Mouse (Mus musculus) frontal cortex, adult 2 months (tissue): ENCODE measurements around the gene Srgap2. TPM values are rescaled to one million over a fixed set of nuclear protein-coding genes. Genes with fewer than 3 reads are reported as not detected.
"Not testable (repeated sequence)": the region's sequence is repeated elsewhere in the genome, so short reads cannot be mapped to it uniquely, and the experiment has no call there.

Experiments used
- DNase-seq, 2 experiments: peaks; one replicate each; pipeline ENCODE4 v3.0.0; 2022; ENCODE audit warnings: low spot score in 1 of 2; ENCODE audit errors: extremely low spot score in 1 of 2
- polyA plus RNA-seq: library from polyadenylated mRNA; depleted of rRNA; stranded (reverse); fragments of >200 nt; gene quantifications from 2 replicates; pipeline ENCODE4 v1.2.3, GENCODE M21; 2012; rRNA removed

Srgap2 gene
- polyA plus RNA-seq, 1 experiment, result 48.4 TPM

DNA sequence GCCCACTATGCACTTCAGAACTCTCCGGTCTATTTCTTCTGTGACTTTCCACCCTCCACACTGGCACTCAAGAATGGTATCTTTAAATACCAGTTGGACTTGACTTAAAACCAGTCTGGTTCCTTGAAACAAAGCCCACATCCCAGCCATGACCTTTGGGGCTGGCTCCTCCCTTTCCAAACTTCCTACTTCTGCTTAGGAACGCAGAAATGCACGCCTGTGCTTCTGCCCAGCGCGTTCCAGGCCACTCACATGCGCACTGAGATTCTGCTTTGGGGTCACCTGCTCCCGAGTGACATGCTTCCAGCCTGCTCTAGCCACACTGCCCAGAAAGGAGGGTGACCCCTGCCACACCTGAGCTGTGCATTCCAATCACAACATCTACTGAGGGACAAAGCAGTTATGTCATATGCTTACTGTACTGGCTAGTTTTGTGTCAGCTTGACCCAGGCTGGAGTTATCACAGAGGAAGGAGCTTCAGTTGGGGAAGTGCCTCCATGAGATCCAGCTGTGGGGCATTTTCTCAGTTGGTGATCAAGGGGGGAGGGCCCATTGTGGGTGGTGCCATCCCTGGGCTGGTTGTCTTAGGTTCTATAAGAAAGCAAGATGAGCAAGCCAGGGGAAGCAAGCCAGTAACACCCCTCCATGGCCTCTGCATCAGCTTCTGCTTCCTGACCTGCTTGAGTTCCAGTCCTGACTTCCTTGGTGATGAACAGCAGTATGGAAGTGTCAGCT is 274.5 kb downstream of the Srgap2 start:
- not testable (repeated sequence) for DNase-seq

DNA sequence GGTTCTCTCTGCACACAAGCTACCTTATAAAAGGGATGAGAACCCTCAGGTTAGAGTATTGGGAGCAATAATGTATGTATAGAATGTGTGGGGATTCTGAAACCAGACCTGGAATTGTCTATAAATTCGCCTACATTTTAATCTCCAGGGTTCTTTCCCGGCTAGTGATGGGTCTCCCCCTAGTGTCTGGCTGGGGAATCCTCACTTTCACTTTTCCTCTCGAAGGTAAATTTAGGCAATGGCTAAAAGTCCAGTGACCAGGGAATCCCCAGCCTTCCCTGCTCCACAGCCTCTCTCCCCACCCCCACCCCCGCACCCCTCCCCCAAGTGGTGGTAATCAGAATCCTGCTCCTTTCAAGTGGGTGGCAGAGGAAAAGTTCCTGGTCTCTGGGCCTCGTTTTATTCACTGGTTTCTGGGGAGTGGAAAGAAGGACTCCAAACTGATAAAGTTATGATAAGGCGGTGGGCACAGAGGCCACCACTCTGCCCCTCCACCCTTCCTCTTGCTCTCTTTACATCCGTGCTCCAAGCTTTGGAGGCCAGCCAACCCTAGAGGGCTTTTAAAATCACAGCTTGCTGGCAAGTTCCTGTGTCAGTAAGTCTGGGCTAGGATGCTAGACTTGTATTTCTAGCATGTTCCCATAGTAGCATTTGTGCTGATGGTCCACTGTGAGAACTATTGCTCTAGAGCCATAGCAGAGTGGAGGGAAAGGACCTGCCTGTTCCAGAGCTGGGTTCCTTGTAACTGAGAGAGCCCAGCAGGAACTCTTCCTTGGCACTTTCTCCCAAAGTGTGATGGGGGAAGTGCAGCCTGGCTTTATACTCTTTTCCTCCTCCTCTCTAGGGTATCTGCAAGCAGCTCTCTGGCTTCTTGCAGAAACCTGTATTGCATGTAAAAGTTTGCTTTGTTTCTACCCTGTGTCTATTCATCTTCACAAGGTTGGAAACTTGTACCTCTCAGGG is 280.4 kb downstream of the Srgap2 start:
- DNase-seq, result peak in 1 of 2 experiments; percentile 79

DNA sequence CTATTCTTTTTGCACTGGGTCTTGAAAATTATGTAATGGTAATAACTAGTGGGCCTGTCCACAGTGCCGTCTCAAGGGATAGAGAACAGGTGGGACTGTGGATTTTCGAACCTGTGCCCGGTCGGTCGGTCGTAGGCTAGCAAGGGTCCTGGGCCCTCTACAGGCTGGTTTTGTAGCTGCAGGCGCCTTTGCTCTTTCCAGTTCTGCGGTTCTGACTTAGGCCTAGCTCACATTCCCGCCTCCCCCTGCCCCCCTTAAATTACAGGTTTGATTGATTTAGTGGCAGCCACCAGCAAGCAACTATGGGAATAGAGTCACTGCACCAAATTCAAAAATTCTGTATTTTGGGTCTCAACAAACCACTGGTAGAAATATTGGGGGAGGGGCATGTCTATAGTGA is 281.2 kb downstream of the Srgap2 start:
- peak in 1 of 2 experiments; percentile 64 for DNase-seq

DNA sequence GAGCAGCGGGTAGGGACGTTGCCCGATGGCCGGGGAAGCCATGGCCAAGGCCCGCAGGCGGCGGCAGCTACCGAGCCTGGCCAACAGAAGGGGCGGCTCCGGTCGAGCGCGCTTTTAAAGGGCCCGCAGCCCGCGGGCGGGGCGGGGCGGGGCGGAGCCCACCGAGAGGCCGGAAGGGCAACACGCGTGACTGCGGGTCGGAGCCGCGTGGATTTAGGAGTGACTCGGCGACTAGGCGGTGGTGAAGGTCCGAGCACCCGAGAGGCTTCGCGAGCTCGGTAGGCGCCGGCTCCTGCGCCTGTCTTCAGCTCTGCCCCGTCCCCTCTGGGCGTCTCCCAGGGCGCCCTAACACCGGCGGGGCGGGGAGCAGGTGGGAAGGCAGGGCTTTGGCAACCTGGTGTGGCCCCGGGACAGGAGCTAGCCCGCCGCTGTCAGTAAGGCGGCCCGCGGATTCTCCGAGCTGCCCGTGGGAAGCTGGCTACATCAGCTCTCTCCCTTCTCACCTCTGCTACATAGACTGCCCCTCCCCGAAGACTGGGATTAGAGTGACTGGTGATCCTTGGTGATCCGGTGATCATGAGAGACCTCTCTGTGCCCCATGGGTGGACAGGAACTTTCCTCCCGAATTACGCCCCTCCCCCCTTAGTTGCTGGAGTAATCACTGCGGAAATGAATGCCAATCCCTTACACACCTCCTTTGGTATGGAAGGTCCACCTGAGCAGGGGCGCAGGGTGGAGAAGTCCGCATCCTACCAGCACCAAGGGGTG is 281.9 kb downstream of the Srgap2 start, which contains the start of gene Rassf5:
Gene Rassf5 (minus strand): TSS at position 170 of the 768 bp plus-strand sequence.
- peak in 1 of 2 experiments; percentile 63 for DNase-seq

DNA sequence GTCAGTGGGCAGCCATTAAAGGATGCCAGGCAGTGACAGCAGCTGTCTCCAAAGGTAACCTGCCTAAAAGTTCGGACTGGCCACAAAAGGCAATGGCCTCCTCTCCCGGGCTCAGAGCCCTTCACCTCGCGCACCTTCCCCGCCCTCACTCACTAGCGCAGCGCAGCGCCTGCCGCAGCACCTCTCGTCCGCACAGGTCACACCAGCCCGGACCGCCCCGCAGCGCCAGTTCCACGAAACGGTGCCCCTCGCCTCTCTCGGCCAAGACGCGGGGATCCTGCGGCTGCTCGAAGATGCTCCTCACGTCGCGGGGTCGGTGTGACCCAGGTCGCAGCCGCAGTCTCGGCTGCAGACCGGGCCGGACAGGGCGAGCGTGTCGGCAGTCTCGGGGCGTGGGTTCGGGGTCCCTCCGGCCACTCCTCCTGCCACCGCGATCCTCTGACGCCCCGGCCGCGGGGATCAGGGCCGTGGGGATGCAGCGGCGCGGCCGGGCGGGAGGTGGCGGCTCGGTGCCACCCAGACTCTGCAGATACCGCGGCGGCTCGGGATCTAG is 282.5 kb downstream of the Srgap2 start:
- DNase-seq, result no peak

DNA sequence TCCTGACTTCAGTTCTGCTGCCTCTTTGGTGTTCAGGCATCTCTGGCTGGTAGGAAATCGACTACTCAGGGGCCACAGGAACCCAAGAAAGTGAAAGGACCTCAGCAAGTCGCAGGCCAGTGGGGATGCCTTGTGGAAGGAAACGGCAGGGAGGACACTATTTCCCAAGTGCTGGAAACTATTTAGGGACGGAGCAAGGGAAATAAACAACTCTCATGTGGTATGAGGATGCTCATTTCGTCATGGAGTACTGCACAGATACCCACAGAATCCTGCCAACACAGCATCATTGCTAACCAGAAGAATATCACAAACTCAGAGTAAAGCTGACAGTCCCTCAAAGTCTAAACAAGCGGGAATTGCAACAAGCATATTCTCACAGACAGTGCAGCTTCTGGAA is 284.2 kb downstream of the Srgap2 start:
- no peak for DNase-seq

DNA sequence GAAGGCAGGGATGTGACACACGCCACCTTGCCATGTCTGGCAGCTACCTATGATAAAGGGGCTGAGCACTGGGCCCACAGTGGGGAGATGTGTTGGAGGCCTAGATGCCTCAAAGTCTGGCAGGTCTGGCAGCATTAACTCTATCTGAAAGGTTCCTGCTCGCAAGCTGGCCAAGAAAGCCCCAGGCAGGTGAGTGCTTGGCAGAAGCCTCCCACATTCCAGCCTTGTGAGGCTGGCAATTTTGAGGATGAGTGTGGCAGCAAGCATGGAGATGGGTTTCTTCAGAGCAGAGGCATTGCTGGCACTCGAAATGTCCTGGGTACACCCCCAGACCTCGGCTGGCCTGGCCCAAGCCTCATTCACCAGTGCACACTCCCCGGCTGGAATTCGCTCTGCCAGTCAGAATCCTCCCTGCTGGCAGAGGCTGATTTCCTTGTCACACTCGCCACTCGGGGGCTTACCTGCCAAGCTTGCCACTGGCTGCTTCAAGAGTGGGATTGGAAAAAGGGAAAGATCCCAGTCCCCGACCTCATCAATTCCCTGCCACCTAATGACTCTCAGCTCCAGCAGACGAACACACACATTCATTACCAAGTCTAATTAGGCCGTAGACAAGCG is 287.5 kb downstream of the Srgap2 start:
- DNase-seq, result no peak

DNA sequence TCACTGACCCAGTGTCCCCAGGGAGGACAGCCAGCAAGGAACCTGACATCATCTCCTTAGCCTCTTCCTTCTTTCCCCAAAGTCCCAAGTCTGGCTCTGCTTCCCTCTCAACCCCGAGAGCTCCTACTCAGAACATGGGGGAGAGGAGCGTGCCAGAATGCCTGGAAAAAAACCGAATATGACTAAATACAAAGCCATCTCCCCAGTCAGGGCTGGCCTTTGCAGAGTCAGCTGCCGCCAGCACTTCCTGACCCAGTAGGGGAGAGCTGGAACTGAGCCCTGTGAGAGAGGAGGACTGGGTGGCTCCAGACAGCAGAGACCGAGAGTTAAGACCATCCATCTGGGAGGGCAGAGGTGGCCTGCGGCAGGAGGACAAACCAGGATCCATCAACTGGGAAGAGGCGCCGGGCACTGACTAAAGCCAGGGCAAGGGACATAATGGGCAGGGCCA is 288.2 kb downstream of the Srgap2 start:
- DNase-seq, result peak in 1 of 2 experiments; percentile 39

DNA sequence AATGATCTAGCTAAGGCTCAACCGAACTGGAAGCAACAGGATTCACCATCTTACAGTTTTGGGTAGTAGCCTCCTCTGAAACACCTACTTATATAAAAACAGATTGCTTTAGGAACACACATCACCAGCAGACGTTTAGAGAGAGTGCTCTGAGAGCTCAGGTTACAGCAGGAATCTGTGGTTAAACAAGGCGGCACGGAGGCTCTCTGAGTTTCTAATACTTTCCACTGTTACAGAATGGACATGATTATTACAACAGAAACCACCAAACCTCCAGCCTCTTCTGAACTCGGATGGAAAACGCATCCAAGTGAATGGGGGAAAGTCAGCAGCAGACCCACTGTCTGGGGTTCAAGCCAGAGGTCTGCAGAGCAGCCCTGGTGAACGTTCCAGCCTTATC is 291.1 kb downstream of the Srgap2 start:
- no peak for DNase-seq

Other genes with a start within 250 kb of the Srgap2 start
- gene Ikbke, start 247.7 kb downstream of the Srgap2 start, polyA plus RNA-seq, result 2.2 and 2.8 TPM in 2 replicates
- 0.90 TPM in 2 replicates for gene Fam72a, start 551 bp upstream of the Srgap2 start, polyA plus RNA-seq
- not detected in 2 replicates for gene Avpr1b, start 71.9 kb upstream of the Srgap2 start, polyA plus RNA-seq
- not detected in 2 replicates for gene Ctse, start 111.0 kb upstream of the Srgap2 start, polyA plus RNA-seq
- 2.7 and 3.4 TPM in 2 replicates for gene Rab7b, start 161.3 kb upstream of the Srgap2 start, polyA plus RNA-seq
- gene Slc26a9, start 216.7 kb upstream of the Srgap2 start, polyA plus RNA-seq, result 0.06 TPM in 1 of 2 replicates, not detected in the other